Mouse (Mus musculus) limb, embryonic 10.5 days (tissue): ENCODE results near the gene Rpl13. TPM values are rescaled to one million over a fixed set of nuclear protein-coding genes. Genes with fewer than 3 reads are reported as not detected.

Experiments
- DNase-seq: peaks from one replicate; pipeline ENCODE4 v3.0.0-alpha.2; 2017; ENCODE audit warnings: low spot score
- H3K27ac ChIP-seq: fragments of 300-500 bp; sonication (generic); 2 replicates; pipeline ENCODE4 v1.5.1; 2016; ENCODE audit warnings: mild to moderate bottlenecking
- H3K27me3 ChIP-seq: fragments of 300-500 bp; sonication (generic); 2 replicates; pipeline ENCODE4 v1.6.1; 2016; ENCODE audit warnings: low read depth, mild to moderate bottlenecking; ENCODE audit not compliant: poor library complexity, severe bottlenecking
- H3K36me3 ChIP-seq: fragments of 300-500 bp; sonication (generic); 2 replicates; pipeline ENCODE4 v1.6.1; 2016; ENCODE audit warnings: mild to moderate bottlenecking, moderate library complexity
- H3K4me1 ChIP-seq: fragments of 300-500 bp; sonication (generic); 2 replicates; pipeline ENCODE4 v1.6.1; 2016
- H3K4me3 ChIP-seq: fragments of 300-500 bp; sonication (generic); 2 replicates; pipeline ENCODE4 v1.5.1; 2016; ENCODE audit warnings: mild to moderate bottlenecking, moderate library complexity
- H3K9me3 ChIP-seq: fragments of 300-500 bp; sonication (generic); replicated peaks from 2 replicates; pipeline ENCODE4 v1.6.1; 2016; ENCODE audit warnings: mild to moderate bottlenecking
- WGBS: fragments of 180-500 bp; shearing (Covaris S2); methylation state at CpG from one replicate; pipeline ENCODE4 v1.1.7; 2016; 5-methylcytosine and 5-hydroxymethylcytosine counted together
- microRNA-seq: library from miRNA; unstranded; fragments of <30 nt; microRNA quantifications from one replicate; pipeline ENCODE4, GENCODE M21; 2017
- polyA plus RNA-seq: library from polyadenylated mRNA; unstranded; fragments of >200 nt; fragmentation: Nextera tagmentation; extraction: Ambion mirVana; gene quantifications from 2 replicates; pipeline ENCODE4 v1.2.1, GENCODE M21; 2016

The Rpl13 gene
- polyA plus RNA-seq, 1 experiment from 2014 or later: 1,397 TPM

DNA sequence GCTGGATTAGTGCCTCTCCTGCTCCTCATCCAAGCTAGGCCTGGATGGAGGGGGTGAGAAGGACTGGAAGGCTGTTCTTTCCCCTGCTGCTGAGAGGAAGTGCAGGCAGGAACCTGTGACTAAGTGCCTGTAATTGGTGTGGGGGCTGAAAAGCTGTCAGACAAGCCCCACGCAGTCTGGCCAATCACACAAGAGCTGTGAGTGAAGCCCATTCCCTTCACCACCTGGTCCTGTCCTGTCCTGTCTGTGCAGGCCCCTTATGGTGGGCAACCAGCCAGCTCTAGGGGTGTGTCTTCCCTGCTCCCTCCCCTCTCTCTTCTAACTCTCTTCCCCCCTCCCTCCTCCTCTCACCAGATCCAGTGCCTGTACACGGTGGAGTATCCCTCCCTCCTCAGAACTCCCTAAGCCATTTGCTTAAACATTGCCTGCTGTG is 35.5 kb downstream of the Rpl13 start:
- no peaks in the 10 kb centered on the region for H3K9me3 ChIP-seq
- no peak overlapping the region for H3K4me3 ChIP-seq
- H3K36me3 ChIP-seq: no peaks in the 10 kb centered on the region
- DNase-seq: no peak
- WGBS: 3% methylated on average over 2 of the region's 2 CpGs
- H3K4me1 ChIP-seq: peaks cover 28% of the 10 kb centered on the region
- no peaks in the 10 kb centered on the region for H3K27me3 ChIP-seq
- peak overlapping the region; percentile 76 for H3K27ac ChIP-seq

DNA sequence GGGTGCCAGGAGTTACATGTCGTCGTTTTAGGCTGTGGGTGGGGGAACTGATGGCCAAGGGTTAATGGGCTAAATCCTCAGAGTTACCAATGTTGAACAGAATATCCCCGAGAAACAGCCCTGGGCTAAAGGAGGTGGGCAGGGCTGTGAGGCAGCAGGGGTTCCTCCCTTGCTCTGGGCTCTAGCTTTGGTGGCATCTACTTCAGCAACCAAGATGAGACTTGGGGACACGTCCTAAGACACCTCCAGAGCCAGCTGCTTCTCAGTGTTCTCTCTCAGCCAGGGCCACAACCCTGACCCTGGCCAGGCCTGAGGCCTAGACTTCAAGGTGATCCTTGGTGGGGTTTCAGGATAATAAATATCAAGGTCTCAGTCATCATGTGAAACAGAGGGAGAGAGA is 36.6 kb downstream of the Rpl13 start:
- whole genome bisulfite sequencing: 40% methylated on average over 4 of the region's 4 CpGs
- H3K36me3 ChIP-seq: no peaks in the 10 kb centered on the region
- H3K27ac ChIP-seq: no peak overlapping the region
- no peaks in the 10 kb centered on the region for H3K27me3 ChIP-seq
- DNase-seq: no peak
- H3K4me3 ChIP-seq: no peak overlapping the region
- no peaks in the 10 kb centered on the region for H3K9me3 ChIP-seq
- peaks cover 28% of the 10 kb centered on the region for H3K4me1 ChIP-seq

GRCm38 (mm10) chr8:123141741-123142462 is 39.8 kb downstream of the Rpl13 start:
- no peak overlapping the region for H3K27ac ChIP-seq
- DNase-seq: no peak
- WGBS: 90% methylated on average over 14 of the region's 14 CpGs
- H3K4me3 ChIP-seq: no peak overlapping the region
- H3K9me3 ChIP-seq: no peaks in the 10 kb centered on the region
- peaks cover 19% of the 10 kb centered on the region for H3K4me1 ChIP-seq
- no peaks in the 10 kb centered on the region for H3K36me3 ChIP-seq
- no peaks in the 10 kb centered on the region for H3K27me3 ChIP-seq

- Histone ChIP-seq H3K4me3 (no peak overlapping the region), H3K36me3 (no peaks in the 10 kb centered on the region), H3K4me1 (no peaks in the 10 kb centered on the region), H3K27me3 (no peaks in the 10 kb centered on the region), H3K27ac (no peak overlapping the region), H3K9me3 (no peaks in the 10 kb centered on the region)
- WGBS: 47% methylated on average over 6 of the region's 6 CpGs
- peak; percentile 57 for DNase-seq
Observed at GRCm38 (mm10) chr8:123145279-123145678, 43.1 kb downstream of the Rpl13 start.

- H3K27me3 ChIP-seq: no peaks in the 10 kb centered on the region
- no peaks in the 10 kb centered on the region for H3K4me1 ChIP-seq
- whole genome bisulfite sequencing: 86% methylated on average over 7 of the region's 7 CpGs
- DNase-seq: no peak
- H3K9me3 ChIP-seq: no peaks in the 10 kb centered on the region
- H3K4me3 ChIP-seq: no peak overlapping the region
- no peak overlapping the region for H3K27ac ChIP-seq
- H3K36me3 ChIP-seq: no peaks in the 10 kb centered on the region
Observed at GRCm38 (mm10) chr8:123146390-123146789, 44.2 kb downstream of the Rpl13 start.

DNA sequence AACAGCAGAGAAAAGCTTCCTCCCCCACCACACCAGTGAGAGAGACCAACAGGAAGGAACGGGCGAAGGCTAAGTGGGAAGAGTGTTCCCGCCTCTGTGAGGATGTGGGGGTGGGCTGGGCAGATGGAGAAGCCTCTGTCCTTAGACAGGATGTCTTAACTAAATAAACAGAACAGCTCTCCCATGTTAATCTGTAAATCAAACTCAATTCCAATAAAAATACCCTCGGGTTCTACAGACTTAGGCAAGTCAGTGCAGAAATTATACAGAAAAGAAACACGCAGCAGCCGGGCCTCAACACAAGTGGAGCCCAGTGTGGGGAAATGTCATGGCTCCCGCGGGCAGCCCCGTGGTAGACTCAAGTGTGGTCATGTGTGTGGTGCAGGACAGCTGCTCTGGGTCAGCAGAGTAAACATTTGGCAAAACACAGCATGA is 48.6 kb downstream of the Rpl13 start:
- DNase-seq: no peak
- WGBS: 83% methylated on average over 9 of the region's 9 CpGs
- H3K4me3 ChIP-seq: no peak overlapping the region
- H3K27ac ChIP-seq: no peak overlapping the region
- H3K4me1 ChIP-seq: no peaks in the 10 kb centered on the region
- H3K36me3 ChIP-seq: no peaks in the 10 kb centered on the region
- no peaks in the 10 kb centered on the region for H3K9me3 ChIP-seq
- H3K27me3 ChIP-seq: no peaks in the 10 kb centered on the region

Small RNA genes within 50 kb of the gene (microRNA-seq; reads per million reads assigned to microRNA genes)
- 0.88 reads per million for gene Mir7079
- 1.2 reads per million for gene Mir7080

Other genes starting within 250 kb of the Rpl13 start
- 54.8 and 63.9 TPM in 2 replicates for gene Ankrd11, start 60.1 kb upstream of the Rpl13 start, polyA plus RNA-seq
- 57.8 and 60.5 TPM in 2 replicates for gene Spg7, start 39.4 kb upstream of the Rpl13 start, polyA plus RNA-seq
- 1.2 TPM in 2 replicates for gene Cpne7, start 15.0 kb downstream of the Rpl13 start, polyA plus RNA-seq
- gene Sult5a1, start 56.0 kb downstream of the Rpl13 start, polyA plus RNA-seq: 4.6 and 5.2 TPM in 2 replicates
- 7.8 and 8.4 TPM in 2 replicates for gene Dpep1, start 83.9 kb downstream of the Rpl13 start, polyA plus RNA-seq
- gene Chmp1a, start 110.4 kb downstream of the Rpl13 start, polyA plus RNA-seq: 127 and 130 TPM in 2 replicates
- 3.1 and 6.2 TPM in 2 replicates for gene Spata33, start 110.5 kb downstream of the Rpl13 start, polyA plus RNA-seq
- gene Cdk10, start 122.5 kb downstream of the Rpl13 start, polyA plus RNA-seq: 33.6 and 34.7 TPM in 2 replicates
- 0.75 and 1.6 TPM in 2 replicates for gene Spata2l, start 133.9 kb downstream of the Rpl13 start, polyA plus RNA-seq
- gene Zfp276, start 151.8 kb downstream of the Rpl13 start, polyA plus RNA-seq: 23.9 and 27.9 TPM in 2 replicates
- gene Vps9d1, start 152.0 kb downstream of the Rpl13 start, polyA plus RNA-seq: 19.0 and 26.7 TPM in 2 replicates
- 42.7 and 46.3 TPM in 2 replicates for gene Fanca, start 216.2 kb downstream of the Rpl13 start, polyA plus RNA-seq
- gene Spire2, start 230.4 kb downstream of the Rpl13 start, polyA plus RNA-seq: 2.0 TPM in 2 replicates